Mouse (Mus musculus) erythroid progenitor cell, adult 5-6 weeks (primary cell): ENCODE results near the gene Tceanc2. TPM values are rescaled to one million over a fixed set of nuclear protein-coding genes. Genes with fewer than 3 reads are reported as not detected.

Source experiments
- ATAC-seq: replicated peaks from 2 replicates; pipeline ENCODE4 v1.8.0; 2016; ENCODE audit warnings: moderate number of reproducible peaks, mild to moderate bottlenecking, moderate TSS enrichment, inconsistent platforms; ENCODE audit not compliant: poor library complexity, low FRiP score, severe bottlenecking
- total RNA-seq, 2 experiments: library from RNA; stranded (forward) in 1 of 2; stranded (reverse) in 1 of 2; fragments of 150-400 nt in 1 of 2; fragments of 186-747, 209-891 nt in 1 of 2; gene quantifications; 2 replicates each; pipeline versions ENCODE4 v1.2.3 to v1.2.4; 2015 to 2017; ENCODE audit warnings: low replicate concordance in 2 of 2

The Tceanc2 gene
- total RNA-seq, 2 experiments from 2014 or later: 13.4 to 48.4 TPM

DNA sequence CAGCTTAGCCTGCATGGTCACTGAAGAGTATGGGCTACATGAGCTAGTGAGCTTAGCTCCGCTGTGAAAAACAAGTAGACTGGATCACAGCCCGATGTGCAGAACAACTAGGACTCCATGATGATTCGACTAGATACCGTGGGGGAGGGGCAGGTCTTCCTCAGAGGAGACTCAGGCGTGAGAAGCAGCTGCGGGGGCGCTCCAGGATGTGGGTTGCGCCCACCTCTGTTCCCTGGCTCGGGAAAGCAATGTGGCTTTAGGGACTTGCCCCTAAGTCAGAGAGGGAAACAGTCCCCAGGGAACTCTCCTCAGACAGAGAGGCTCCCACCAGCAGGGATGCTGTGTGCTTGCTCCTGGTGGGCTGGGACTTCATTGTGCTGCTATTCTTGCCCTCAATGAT, 48.4 kb downstream of the Tceanc2 start:
- ATAC-seq: no peak; the same call in 1 of the 2 replicates

DNA sequence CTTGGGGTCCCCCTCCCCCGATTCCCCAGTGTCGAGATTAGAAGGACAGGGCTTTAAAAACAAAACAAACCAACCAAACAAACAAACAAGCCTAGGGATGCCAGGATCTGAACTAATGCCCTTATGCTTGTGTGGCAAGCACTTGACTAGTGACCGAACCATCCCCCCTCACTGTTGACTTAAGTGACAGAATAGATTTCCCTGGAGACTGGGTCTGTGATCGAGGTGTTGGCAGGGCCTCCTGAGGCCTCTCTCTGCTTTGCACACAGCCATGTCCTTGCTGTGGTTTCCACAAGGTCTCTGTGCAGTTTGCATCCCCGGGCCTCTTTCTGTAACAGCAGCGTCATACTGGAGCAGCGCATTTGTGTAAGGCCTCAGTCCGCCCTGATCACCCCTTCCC, 49.5 kb downstream of the Tceanc2 start:
- no peak for ATAC-seq

DNA sequence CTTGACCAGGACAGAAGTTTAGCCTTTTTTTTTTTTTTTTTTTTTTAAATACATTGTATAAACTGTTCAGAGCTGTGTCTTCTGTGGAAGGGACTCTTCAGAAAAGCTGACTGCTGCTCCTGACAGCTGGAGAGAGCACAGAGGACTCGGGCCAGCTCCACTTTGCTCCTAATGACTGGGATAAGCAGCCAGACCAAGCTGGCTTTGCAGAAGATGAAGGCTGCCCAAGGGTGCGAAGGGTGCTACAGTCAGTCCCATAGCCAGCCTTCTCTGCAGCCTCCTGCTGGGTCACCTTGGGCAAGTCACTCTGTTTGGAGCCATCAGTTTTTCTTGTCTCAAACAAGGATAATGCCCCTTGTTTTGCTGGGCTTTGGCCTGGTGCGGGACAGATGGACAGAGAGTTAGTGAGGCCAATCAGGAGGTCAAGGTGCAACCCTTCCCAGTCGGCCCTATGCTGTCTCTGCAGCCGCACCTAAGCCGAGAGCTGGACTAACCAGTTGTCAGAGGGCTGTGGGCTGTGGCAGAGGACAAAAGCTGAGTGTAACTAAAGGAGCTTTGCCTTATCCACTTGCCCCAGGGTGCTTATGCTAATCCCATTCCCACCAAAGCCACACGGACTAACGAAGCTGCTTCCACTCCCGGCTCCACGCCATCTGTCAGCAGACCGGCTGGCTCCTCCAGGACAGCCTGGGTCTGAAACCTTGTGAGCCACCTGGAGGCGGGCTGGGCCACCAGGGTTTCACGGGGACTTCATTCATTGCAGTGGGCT, 50.8 kb downstream of the Tceanc2 start:
- ATAC-seq: no peak

DNA sequence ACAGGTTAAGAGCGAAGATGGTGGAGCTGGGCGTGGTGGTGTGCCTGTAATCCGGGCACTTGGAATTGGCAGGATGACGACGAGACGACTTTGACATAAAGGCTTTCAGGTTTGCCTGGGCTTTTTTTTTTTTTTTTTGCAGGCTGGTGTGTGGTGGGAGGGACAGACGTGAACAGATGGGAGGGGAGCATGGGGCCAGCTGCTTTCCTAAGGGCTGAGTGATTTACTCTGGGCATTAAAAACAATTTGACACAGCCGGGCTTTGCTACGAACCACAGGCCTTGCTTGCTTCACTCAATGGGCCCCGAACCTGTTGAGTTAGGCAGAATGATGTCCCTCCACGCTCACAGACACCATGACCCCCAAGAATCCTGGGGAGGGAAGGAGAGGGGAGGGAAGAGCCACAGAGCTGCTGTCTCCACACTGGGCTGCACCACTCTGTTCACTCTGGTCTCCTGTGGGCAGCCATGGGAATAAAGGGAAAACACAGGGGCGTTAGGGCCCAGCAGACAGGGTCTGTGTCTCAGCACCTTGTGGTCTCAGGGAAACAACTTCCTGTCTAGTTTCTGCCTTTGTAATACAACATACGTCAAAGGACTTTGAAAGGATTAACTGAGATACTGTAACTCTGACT, 51.9 kb downstream of the Tceanc2 start:
- no peak for ATAC-seq

GRCm38 (mm10) chr4:107126389-107126788, 52.5 kb downstream of the Tceanc2 start:
- ATAC-seq: no peak

DNA sequence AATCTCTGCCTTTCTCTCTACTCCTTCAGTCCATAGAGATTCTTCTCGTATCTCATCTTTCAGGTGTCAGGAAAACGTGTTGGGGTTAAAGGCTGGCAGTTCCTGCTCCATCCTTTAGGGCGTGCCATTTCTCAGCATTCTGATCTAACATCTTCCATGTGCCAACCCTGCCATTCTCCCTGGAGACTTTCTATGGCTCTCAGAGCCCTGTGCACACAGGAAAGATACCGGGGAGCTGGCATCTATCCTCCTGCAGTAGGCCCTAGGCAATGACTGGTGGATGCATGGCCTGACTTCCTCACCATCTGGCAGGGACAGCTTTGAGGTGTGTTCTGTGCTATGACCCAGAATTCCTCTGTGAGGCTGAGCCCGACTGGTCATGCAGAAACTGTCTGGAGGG, 53.8 kb downstream of the Tceanc2 start:
- no peak for ATAC-seq

DNA sequence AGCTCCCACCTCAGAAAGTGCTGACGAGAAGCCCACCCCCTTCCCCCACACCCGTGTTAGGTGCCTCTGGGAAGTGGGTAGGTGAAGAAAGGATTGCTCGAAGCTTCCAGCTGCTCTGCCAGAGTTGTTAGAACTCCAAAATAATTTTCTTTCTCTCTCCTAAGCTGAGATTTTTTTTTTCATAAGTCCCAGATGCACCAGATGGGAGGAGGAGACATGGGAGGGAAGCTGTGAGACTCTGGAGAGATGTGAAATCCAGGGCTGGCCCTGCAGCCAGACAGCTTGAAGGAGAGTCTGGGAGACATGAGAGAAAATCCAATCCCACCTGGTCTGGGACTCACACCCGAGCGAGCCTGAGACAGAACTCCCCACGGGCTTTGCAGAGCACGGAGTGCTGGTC, 54.5 kb downstream of the Tceanc2 start:
- ATAC-seq: no peak

DNA sequence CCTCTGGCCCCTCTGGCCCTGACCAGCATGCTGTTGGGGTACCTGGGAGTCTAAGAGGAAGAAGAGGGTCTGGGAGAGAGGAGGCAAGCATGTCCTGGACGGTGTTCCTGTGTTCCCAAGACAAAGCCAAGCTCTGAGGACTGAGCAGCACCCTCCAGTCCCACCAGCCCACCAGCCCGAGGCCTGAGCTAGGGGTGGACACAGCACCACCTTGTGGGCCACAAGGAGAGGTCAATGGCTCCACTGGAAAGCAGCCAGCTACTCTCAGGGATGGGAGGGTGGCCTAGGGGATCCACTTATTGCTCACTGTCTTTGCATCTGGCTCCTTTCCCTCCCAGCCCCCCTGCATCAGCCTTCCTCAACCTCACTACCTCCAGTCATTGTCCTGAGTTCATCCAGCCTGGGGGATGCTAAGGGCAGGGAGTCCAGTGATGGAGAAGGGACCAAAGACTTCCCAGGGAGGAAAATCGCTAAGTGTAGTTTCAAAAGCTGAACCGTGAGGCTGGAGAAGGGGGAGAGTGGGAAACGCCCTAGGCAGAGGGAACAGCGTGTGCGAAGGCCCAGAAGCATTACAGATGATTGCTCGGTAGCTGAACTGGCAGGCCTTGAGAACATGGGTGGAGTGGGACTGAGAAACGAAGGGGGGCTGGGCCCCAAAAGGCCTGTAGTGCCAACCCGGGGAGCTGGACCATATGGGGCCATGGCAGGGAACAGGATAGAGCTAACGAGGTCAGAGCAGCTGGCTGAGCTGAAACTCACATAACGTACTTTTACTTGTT, 57.6 kb downstream of the Tceanc2 start:
- ATAC-seq: peak; percentile 44

GRCm38 (mm10) chr4:107120676-107121075, 58.2 kb downstream of the Tceanc2 start:
- no peak for ATAC-seq

DNA sequence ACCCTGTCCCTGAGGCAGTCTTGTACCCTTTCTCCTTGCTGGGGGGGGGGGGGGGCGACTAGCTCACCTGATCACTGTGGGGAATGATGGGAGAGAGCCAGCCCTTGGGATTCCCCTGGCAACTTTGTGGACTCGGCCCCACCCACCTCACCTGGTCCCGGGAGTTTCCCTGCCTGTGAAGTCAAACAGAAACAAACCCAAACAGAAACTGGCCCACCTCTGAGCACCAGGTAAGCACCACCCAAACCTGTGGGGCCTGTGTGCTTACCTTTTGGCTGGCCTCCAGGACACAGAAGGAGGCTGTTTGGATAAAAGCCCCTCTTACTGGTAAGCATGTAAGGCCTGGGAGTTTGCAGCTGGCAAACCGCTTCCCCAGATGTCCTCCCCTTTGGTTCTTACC, 59.9 kb downstream of the Tceanc2 start:
- ATAC-seq: no peak

- no peak for ATAC-seq
Observed at GRCm38 (mm10) chr4:107117741-107118385, 61.1 kb downstream of the Tceanc2 start.

DNA sequence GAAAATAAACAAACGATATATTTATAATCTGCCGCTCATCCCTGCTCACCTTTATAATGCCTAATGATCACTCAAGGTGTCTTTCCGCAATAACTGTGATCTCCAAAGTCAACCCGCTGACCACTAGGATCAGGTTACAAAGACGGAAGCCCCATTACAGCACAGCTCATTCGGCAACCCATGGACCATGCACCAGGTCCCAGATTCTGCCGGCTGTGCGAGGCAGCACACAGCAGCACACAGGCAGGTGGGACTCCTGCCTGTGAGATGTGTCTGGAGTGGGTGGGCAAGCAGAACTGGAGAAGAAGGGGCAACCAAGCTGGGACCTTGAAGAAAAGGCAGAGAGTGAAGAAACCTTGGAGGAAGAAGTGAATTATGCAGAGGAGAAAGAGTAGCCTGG, 64.6 kb downstream of the Tceanc2 start:
- no peak for ATAC-seq

- ATAC-seq: peak; percentile 35
Observed at GRCm38 (mm10) chr4:107109181-107109580, 69.7 kb downstream of the Tceanc2 start.

DNA sequence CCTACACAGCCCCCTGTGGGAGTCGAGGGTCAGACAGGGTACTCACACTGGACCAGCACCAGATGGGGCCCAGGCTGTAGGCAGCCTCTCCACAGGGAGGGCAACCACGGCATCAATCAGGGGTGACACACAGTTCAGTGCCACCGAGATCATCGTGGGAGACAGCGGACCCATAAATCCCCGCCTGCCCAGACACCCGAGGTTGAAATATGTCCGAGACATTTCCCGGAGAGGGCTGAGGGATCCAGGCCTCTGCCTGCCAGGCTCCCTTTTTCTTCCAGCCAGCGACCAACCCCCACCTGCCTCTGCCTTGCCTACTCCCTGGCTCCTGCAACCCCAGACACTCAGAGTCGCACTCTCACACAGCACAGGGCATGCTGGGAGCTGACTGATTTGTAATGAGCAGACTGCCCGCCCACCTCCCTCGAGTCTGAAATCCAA, 70.6 kb downstream of the Tceanc2 start:
- ATAC-seq: no peak

GRCm38 (mm10) chr4:107106777-107107176, 72.1 kb downstream of the Tceanc2 start:
- ATAC-seq: no peak

DNA sequence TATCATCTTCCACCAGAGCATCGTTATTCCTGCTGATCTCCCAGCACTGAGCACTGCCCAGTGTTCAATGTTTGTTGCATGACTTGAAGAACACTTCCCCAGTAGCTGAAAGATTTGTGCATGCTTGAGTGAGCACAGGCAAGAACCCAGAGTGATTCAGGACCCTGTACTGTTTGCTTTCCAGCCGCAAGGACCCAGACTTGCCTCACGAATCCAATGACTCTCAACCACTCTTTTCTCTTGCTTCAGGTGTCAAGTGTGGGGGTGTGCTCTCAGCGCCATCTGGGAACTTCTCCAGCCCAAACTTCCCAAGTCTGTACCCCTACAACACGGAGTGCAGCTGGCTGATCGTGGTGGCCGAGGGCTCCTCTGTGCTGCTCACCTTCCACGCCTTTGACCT, 76.7 kb downstream of the Tceanc2 start:
- no peak for ATAC-seq

GRCm38 (mm10) chr4:107098791-107099525, 80.0 kb downstream of the Tceanc2 start:
- no peak for ATAC-seq

- no peak for ATAC-seq
Observed at GRCm38 (mm10) chr4:107098375-107098774, 80.5 kb downstream of the Tceanc2 start.

DNA sequence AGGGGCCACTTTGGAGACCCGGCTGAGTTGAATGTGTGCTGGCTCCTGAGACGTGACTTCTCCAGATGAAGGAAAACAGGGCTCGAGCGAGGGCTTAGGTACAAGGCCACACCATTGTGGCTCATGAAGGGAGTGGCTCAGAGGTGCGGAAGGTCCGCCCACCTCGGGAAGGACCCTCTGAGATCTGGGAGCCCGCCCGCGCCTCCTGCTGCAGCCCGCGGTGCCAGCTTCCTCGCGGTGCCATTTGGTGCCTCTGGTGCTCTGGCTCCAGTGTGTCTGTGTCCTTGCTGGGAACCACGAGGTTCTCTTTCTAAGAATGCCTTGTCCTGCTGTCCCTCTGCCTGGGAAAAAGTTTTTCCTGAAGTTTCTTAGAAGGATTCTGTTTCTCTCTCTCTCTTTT, 81.0 kb downstream of the Tceanc2 start:
- no peak for ATAC-seq
